Mouse (Mus musculus) cortical plate, adult 2 months (tissue): Measurements from ENCODE around the gene Hecw1.

ENCODE experiments used
- CTCF ChIP-seq: fragments of 200-500 bp; IDR thresholded peaks from 2 replicates; pipeline ENCODE4 v1.5.1; 2011; ENCODE audit warnings: mild to moderate bottlenecking, control low read depth, low read length; ENCODE audit not compliant: insufficient read depth; ENCODE audit errors: extremely low read depth
- POLR2A ChIP-seq: fragments of 200-500 bp; IDR thresholded peaks from 2 replicates; pipeline ENCODE4 v1.6.1; 2011; ENCODE audit warnings: mild to moderate bottlenecking, low read length, control low read depth; ENCODE audit not compliant: insufficient read depth; ENCODE audit errors: extremely low read depth

DNA sequence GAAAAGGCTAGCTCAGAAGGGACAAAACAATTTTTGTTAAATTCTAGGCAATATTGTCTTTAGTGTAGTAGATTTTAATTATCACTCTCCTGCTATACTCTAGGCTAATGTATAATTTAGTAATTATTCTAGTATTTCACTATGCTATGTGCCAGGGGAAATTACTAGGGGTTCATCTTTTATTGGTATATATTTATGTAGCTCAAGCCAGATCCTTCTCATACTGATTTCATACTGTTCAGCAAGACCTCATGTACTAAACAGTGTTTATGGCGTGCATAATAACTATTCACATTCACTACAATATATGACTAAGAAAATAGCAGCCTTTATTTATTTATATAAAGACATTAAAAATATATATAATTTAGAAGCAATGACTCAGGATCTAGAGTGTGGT is 109.6 kb downstream of the Hecw1 start:
- TF ChIP-seq POLR2A, result no peak
- TF ChIP-seq CTCF, result no peak
